Mouse (Mus musculus): ENCODE measurements around the gene Rogdi.

DNA sequence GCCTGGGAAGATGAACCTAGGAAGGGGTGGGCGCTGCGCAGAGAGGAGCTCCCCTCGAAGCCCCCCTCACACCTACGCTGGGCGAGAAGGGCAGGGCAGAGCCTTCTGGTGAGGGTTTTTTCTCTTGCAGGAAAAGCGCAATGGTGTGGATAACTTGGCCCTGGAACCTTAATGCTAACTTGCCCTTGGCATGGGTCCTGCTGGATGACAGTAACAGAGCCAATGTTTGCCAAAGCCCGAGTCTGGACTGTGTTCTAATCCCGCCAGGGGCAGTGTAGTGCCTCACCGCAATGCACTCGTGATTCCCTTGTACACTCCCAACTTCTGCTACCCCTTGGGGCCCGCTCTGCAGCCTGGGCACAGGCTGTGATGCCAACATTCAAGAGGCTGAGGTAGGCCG lies 5.3 kb downstream of the Rogdi start:
- TF ChIP-seq POLR2A (IDR thresholded peaks at IDR 0.05; ENCODE audit: low read depth, low read length) (0 out of 2 replicates have a peak, but pooled peaks have one; percentile 23), CTCF (IDR thresholded peaks at IDR 0.05; ENCODE audit: extremely low read depth, insufficient read length, insufficient replicate concordance, low read depth, low read length) (no peak)

Data from small intestine, adult 2 months (tissue).